Mouse (Mus musculus) midbrain, postnatal 0 days (tissue): ENCODE data around the gene Rapgef5. TPM values are rescaled to one million over a fixed set of nuclear protein-coding genes. Genes with fewer than 3 reads are reported as not detected.

Experiments used
- ATAC-seq: fragments of 200-750 bp; cut with Nextera tagmentation; 2 replicates; pipeline ENCODE4 v1.8.0; 2017; ENCODE audit warnings: moderate number of reproducible peaks, mild to moderate bottlenecking, moderate TSS enrichment, moderate library complexity; ENCODE audit not compliant: low FRiP score
- DNase-seq: peaks from one replicate; pipeline ENCODE4 v3.0.0-alpha.2; 2015; ENCODE audit warnings: low spot score
- H3K27ac ChIP-seq: fragments of 300-500 bp; sonication (generic); 2 replicates; pipeline ENCODE4 v1.5.1; 2014; ENCODE audit warnings: low read depth, mild to moderate bottlenecking, low read length, mixed read lengths
- H3K27me3 ChIP-seq: fragments of 300-500 bp; sonication (generic); 2 replicates; pipeline ENCODE4 v1.6.1; 2014; ENCODE audit warnings: low read length, control low read depth, mixed read lengths; ENCODE audit not compliant: insufficient read depth
- H3K36me3 ChIP-seq: fragments of 300-500 bp; sonication (generic); 2 replicates; pipeline ENCODE4 v1.6.1; 2014; ENCODE audit warnings: low read length, control low read depth, mixed read lengths; ENCODE audit not compliant: insufficient read depth
- H3K4me1 ChIP-seq: fragments of 300-500 bp; sonication (generic); 2 replicates; pipeline ENCODE4 v1.6.1; 2014; ENCODE audit warnings: mild to moderate bottlenecking, control low read depth, antibody characterized with exemption, low read length, mixed read lengths; ENCODE audit not compliant: insufficient read depth
- H3K4me2 ChIP-seq: fragments of 300-500 bp; sonication (generic); 2 replicates; pipeline ENCODE4 v1.6.1; 2014; ENCODE audit warnings: low read depth, mild to moderate bottlenecking, low read length, mixed read lengths; ENCODE audit not compliant: poor library complexity, severe bottlenecking
- H3K4me3 ChIP-seq: fragments of 300-500 bp; sonication (generic); 2 replicates; pipeline ENCODE4 v1.5.1; 2014; ENCODE audit warnings: low read depth, mild to moderate bottlenecking, low read length, moderate library complexity
- H3K9ac ChIP-seq: fragments of 300-500 bp; sonication (generic); replicated peaks from 2 replicates; pipeline ENCODE4 v1.6.1; 2014; ENCODE audit warnings: mild to moderate bottlenecking, low read length, moderate library complexity, mixed read lengths; ENCODE audit not compliant: poor library complexity, severe bottlenecking
- H3K9me3 ChIP-seq: fragments of 300-500 bp; sonication (generic); 2 replicates; pipeline ENCODE4 v1.6.1; 2016; ENCODE audit warnings: low read length, control low read depth
- CTCF ChIP-seq: IDR thresholded peaks from 2 replicates; pipeline ENCODE4 v1.5.1; 2016; ENCODE audit warnings: antibody characterized with exemption, mild to moderate bottlenecking
- WGBS: fragments of 180-500 bp; shearing (Covaris S2); extraction: QIAGEN DNeasy Blood & Tissue Kit; methylation state at CpG from one replicate; pipeline ENCODE4 v1.1.7; 2014; 5-methylcytosine and 5-hydroxymethylcytosine counted together
- polyA plus RNA-seq: library from polyadenylated mRNA; unstranded; fragments of >200 nt; fragmentation: Nextera tagmentation; extraction: Ambion mirVana; gene quantifications from 2 replicates; pipeline ENCODE4 v1.2.1, GENCODE M21; 2015
- total RNA-seq: library from RNA; depleted of rRNA; stranded (reverse); fragments of >200 nt; gene quantifications from 2 replicates; pipeline ENCODE4 v1.2.3, GENCODE M21; 2014

Gene Rapgef5
- total and polyA plus RNA-seq, 2 experiments from 2014 or later: 25.9 to 54.3 TPM

DNA sequence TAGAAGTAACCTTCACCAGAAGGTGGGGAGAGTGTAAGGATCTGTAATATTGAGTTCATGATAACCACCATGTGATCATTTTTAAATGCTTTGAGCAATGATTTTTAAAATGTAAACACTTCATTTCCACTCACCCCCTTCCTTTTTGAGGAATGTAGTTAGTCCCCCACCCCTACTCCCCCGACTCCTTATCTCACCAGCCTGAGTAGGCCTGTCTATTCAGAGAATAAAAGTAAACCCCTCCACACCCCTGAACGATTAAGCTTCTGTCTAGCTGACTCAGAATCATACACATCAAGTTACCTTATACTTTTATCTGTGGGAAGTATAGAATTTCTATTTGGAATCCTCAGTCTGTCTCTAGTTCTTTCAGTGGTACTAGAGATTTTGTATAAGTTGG, 81.9 kb downstream of the Rapgef5 start:
- Histone ChIP-seq H3K4me3 (no peak overlapping the region), H3K36me3 (no peaks in the 10 kb centered on the region), H3K27ac (no peak overlapping the region), H3K4me1 (no peaks in the 10 kb centered on the region), H3K9me3 (no peaks in the 10 kb centered on the region), H3K9ac (no peak overlapping the region), H3K4me2 (no peak overlapping the region), H3K27me3 (no peaks in the 10 kb centered on the region)
- DNase-seq (no peak), ATAC-seq (no peak)
- WGBS: 65% methylated on average over 2 of the region's 2 CpGs
- TF ChIP-seq CTCF: no peak

DNA sequence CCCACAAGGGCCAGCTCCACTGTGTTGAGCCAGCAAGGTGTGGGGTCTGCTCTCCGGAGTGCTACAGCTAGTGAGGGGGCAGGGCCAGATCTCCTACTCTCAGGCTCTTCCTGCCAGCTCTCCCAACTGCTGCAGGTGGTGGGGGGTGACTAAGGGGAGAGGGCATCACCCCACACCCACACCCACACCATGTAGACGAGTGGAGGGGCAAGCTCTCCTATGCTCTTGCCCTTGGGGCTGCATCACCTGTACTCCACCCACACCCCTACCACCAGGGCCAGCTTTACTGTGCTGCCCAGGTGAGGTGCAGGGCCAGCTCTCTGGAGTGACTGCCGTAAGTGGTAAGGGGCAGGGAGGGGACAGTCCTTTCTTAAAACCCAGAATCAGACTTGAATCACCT, 89.7 kb downstream of the Rapgef5 start:
- no peaks in the 10 kb centered on the region for H3K4me1 ChIP-seq
- H3K4me2 ChIP-seq: no peak overlapping the region
- no peak overlapping the region for H3K9ac ChIP-seq
- no peaks in the 10 kb centered on the region for H3K27me3 ChIP-seq
- ATAC-seq (no peak), DNase-seq (no peak)
- no peaks in the 10 kb centered on the region for H3K9me3 ChIP-seq
- H3K36me3 ChIP-seq: no peaks in the 10 kb centered on the region
- 80% methylated on average over 3 of the region's 3 CpGs for WGBS
- H3K4me3 ChIP-seq: no peak overlapping the region
- no peak overlapping the region for H3K27ac ChIP-seq
- TF ChIP-seq CTCF: no peak

DNA sequence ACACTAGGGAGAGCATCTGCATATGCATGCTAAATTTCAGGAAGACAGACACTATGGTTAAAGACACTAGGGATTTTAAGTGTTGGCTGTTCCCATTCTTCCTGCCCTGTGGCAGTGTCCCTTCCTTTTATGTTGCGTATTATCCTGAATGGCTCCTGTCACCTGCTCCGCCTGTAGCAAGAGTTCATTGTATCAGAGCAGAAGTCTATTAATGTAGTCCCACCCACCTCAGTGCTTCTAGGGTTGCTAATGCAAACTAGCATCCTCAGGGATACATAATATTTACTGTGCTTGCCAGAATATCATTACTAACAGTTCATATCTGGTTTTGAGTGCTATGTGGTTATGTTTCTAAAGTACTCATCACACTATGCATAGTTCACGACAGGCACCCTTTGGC, 96.4 kb downstream of the Rapgef5 start:
- Histone ChIP-seq H3K4me1 (no peaks in the 10 kb centered on the region), H3K27ac (no peak overlapping the region), H3K9ac (no peak overlapping the region), H3K36me3 (no peaks in the 10 kb centered on the region), H3K27me3 (no peaks in the 10 kb centered on the region), H3K4me3 (no peak overlapping the region), H3K9me3 (no peaks in the 10 kb centered on the region), H3K4me2 (no peak overlapping the region)
- no peak for TF ChIP-seq CTCF
- no peak for ATAC-seq
- WGBS: 47% methylated on average over 3 of the region's 3 CpGs
- DNase-seq: no peak

DNA sequence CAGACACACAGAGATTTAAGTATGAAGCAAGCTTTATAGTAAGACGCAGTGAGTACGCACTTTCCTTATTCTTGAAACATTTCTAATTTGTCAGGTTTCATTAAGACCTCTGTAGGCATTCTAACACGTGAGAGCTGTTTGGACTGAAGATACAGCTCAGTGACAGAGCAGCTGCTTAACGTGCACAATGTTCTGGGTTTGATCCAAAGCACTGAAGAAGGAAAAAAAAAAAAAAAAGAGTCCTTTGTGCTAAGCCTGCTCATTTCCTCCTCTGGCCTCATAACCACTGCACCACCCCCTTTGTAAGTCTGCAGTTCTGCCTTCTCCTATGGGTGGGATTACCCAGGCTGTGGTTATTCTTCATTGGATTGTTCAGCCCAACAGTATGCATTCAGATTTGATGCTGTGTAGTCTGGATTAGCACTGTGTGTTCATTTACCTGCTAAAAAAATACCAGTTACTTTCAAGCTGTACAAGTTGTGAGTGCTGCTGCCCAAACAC, 103.3 kb downstream of the Rapgef5 start:
- H3K9me3 ChIP-seq: no peaks in the 10 kb centered on the region
- no peaks in the 10 kb centered on the region for H3K36me3 ChIP-seq
- no peaks in the 10 kb centered on the region for H3K4me1 ChIP-seq
- H3K4me2 ChIP-seq: no peak overlapping the region
- no peak for TF ChIP-seq CTCF
- ATAC-seq (no peak), DNase-seq (no peak)
- H3K9ac ChIP-seq: no peak overlapping the region
- no peak overlapping the region for H3K4me3 ChIP-seq
- H3K27ac ChIP-seq: no peak overlapping the region
- no peaks in the 10 kb centered on the region for H3K27me3 ChIP-seq
- WGBS: 60% methylated on average over 4 of the region's 4 CpGs

DNA sequence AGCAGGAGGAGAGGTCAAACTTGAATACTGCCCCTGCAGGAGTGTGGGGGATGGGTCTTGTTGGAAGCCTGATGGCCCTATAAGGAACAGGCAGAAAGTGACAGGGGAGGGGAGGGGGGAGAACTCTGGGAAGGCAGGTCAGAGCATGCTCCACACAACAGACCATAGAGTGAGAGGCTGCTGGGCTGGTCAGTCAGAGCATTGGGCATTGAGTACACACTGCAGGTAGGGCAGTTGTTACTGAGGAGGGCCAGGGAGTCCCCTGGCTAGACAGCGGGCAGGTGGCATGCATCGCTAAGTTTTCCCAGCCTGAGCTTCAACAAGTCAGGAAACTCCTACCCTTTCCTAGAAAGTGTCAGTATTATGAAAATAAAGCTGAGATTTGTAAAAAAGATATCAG, 106.7 kb downstream of the Rapgef5 start:
- WGBS: 96% methylated on average over 2 of the region's 2 CpGs
- H3K9ac ChIP-seq: no peak overlapping the region

DNA sequence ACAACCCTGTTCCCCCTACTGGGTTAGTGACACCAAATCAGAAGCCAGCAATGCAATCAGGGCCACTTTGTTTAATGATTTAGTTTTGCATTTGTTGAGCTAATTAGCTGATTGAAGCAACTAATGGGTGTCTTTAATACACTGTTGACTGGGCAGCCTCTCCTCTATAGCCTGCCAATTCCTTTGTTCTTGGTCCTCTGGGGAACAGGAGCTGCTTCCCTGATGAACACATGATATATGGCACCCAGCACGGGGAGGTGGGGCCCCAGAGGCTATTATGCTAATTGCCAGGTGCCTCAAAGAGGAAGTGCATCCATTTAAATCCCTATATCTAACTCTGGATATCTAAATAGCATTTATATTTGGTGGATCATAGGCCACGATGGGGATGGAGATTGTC, 111.0 kb downstream of the Rapgef5 start:
- no peaks in the 10 kb centered on the region for H3K27me3 ChIP-seq
- H3K9ac ChIP-seq: no peak overlapping the region
- no peaks in the 10 kb centered on the region for H3K4me1 ChIP-seq
- H3K9me3 ChIP-seq: no peaks in the 10 kb centered on the region
- WGBS: 40% methylated on average over 2 of the region's 2 CpGs
- H3K4me2 ChIP-seq: no peak overlapping the region
- no peak overlapping the region for H3K4me3 ChIP-seq
- H3K27ac ChIP-seq: no peak overlapping the region
- ATAC-seq (no peak), DNase-seq (peak; percentile 71)
- H3K36me3 ChIP-seq: no peaks in the 10 kb centered on the region
- TF ChIP-seq CTCF: no peak

More for the DNA sequence above, 106.7 kb downstream of the Rapgef5 start:
- no peak for TF ChIP-seq CTCF
- H3K4me1 ChIP-seq: no peaks in the 10 kb centered on the region
- no peaks in the 10 kb centered on the region for H3K9me3 ChIP-seq
- H3K27ac ChIP-seq: no peak overlapping the region
- no peak overlapping the region for H3K4me3 ChIP-seq
- no peak for ATAC-seq
- no peak overlapping the region for H3K4me2 ChIP-seq
- H3K27me3 ChIP-seq: no peaks in the 10 kb centered on the region
- H3K36me3 ChIP-seq: no peaks in the 10 kb centered on the region
- DNase-seq: no peak
